Mouse (Mus musculus) midbrain, embryonic 10.5 days (tissue): ENCODE results near the gene Lmtk3. TPM values are rescaled to one million over a fixed set of nuclear protein-coding genes. Genes with fewer than 3 reads are reported as not detected.
A peak's percentile ranks its signal among the peaks of the same experiment; 100 is the strongest.

Experiments
- DNase-seq: peaks from one replicate; pipeline ENCODE4 v3.0.0-alpha.2; 2017; ENCODE audit warnings: low spot score
- H3K27ac ChIP-seq: fragments of 300-500 bp; sonication (generic); replicated peaks from 2 replicates; pipeline ENCODE4 v1.5.1; 2016; ENCODE audit warnings: mild to moderate bottlenecking
- H3K27me3 ChIP-seq: fragments of 300-500 bp; sonication (generic); 2 replicates; pipeline ENCODE4 v1.6.1; 2016; ENCODE audit warnings: low read depth, mild to moderate bottlenecking; ENCODE audit not compliant: poor library complexity, severe bottlenecking
- H3K36me3 ChIP-seq: fragments of 300-500 bp; sonication (generic); 2 replicates; pipeline ENCODE4 v1.6.1; 2016; ENCODE audit warnings: mild to moderate bottlenecking, moderate library complexity
- H3K4me1 ChIP-seq: fragments of 300-500 bp; sonication (generic); 2 replicates; pipeline ENCODE4 v1.6.1; 2016
- H3K4me3 ChIP-seq: fragments of 300-500 bp; sonication (generic); 2 replicates; pipeline ENCODE4 v1.5.1; 2016; ENCODE audit warnings: mild to moderate bottlenecking, moderate library complexity
- H3K9me3 ChIP-seq: fragments of 300-500 bp; sonication (generic); replicated peaks from 2 replicates; pipeline ENCODE4 v1.6.1; 2016; ENCODE audit warnings: mild to moderate bottlenecking
- WGBS: fragments of 180-500 bp; shearing (Covaris S2); methylation state at CpG from one replicate; pipeline ENCODE4 v1.1.7; 2016; 5-methylcytosine and 5-hydroxymethylcytosine counted together
- polyA plus RNA-seq: library from polyadenylated mRNA; unstranded; fragments of >200 nt; fragmentation: Nextera tagmentation; extraction: Ambion mirVana; gene quantifications from 2 replicates; pipeline ENCODE4 v1.2.1, GENCODE M21; 2016

Lmtk3 gene
- polyA plus RNA-seq, 1 experiment from 2014 or later, result 2.3 TPM

- peak overlapping the region; percentile 32 for H3K4me3 ChIP-seq
Observed at GRCm38 (mm10) chr7:45819843-45820242, 36.3 kb downstream of the Lmtk3 start.

GRCm38 (mm10) chr7:45820913-45821312 is 37.4 kb downstream of the Lmtk3 start:
- Histone ChIP-seq H3K27me3 (peaks cover 37% of the 10 kb centered on the region), H3K4me3 (no peak overlapping the region), H3K36me3 (peaks cover 41% of the 10 kb centered on the region), H3K27ac (no peak overlapping the region), H3K4me1 (peaks cover 12% of the 10 kb centered on the region), H3K9me3 (no peaks in the 10 kb centered on the region)
- DNase-seq, result no peak

More at GRCm38 (mm10) chr7:45819843-45820242, 36.3 kb downstream of the Lmtk3 start:
- Histone ChIP-seq H3K27me3 (peaks cover 37% of the 10 kb centered on the region), H3K4me1 (peaks cover 23% of the 10 kb centered on the region), H3K27ac (no peak overlapping the region), H3K9me3 (no peaks in the 10 kb centered on the region), H3K36me3 (peaks cover 30% of the 10 kb centered on the region)
- 7% methylated on average over 25 of the region's 25 CpGs for WGBS
- no peak for DNase-seq

DNA sequence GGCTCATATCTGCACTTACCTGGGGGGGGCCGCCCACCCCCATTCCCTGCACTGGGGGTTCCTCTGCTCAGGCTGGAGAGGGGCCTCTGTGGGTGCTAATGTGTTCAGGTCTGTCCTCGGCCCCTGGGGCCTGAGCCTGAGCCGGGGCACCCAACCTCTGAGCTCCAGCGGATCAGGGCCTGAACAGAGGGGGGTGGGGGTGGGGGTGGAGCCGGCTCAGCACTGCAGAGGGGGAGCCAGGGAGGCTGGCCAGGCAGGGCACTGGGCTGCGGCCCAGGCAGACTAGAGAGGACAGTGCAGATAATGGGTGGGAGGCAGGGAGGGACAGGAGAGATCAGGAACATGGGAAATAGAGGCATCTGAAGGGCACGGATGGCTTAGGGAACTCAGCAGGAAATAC is 41.1 kb downstream of the Lmtk3 start, which contains the start of gene Kcnj14:
Gene Kcnj14, minus strand, starts transcription at position 185 of the 400 bp plus-strand sequence.
- DNase-seq, result no peak
- peaks cover 22% of the 10 kb centered on the region for H3K27me3 ChIP-seq
- H3K36me3 ChIP-seq, result peaks cover 78% of the 10 kb centered on the region
- H3K27ac ChIP-seq, result no peak within 1 kb of the TSS
- H3K4me1 ChIP-seq, result peaks cover 12% of the 10 kb centered on the region
- H3K9me3 ChIP-seq, result no peaks in the 10 kb centered on the region
- no peak within 1 kb of the TSS for H3K4me3 ChIP-seq
- WGBS, result 69% methylated on average over 7 of the region's 7 CpGs

- Histone ChIP-seq H3K4me3 (no peak overlapping the region), H3K27me3 (peaks cover 9% of the 10 kb centered on the region), H3K27ac (no peak overlapping the region), H3K36me3 (peaks cover 80% of the 10 kb centered on the region), H3K4me1 (peaks cover 23% of the 10 kb centered on the region), H3K9me3 (no peaks in the 10 kb centered on the region)
- DNase-seq, result no peak
- WGBS, result 94% methylated on average over 7 of the region's 7 CpGs
Observed at GRCm38 (mm10) chr7:45826631-45827030, 43.1 kb downstream of the Lmtk3 start.

GRCm38 (mm10) chr7:45830427-45831127 is 47.0 kb downstream of the Lmtk3 start, which contains the start of gene Grwd1:
Gene Grwd1, minus strand, starts transcription at chr7:45830944.
- Histone ChIP-seq H3K9me3 (no peaks in the 10 kb centered on the region), H3K4me3 (peak within 1 kb of the TSS; percentile 89), H3K27me3 (peaks cover 47% of the 10 kb centered on the region), H3K36me3 (peaks cover 43% of the 10 kb centered on the region), H3K27ac (peak within 1 kb of the TSS; percentile 83), H3K4me1 (peaks cover 44% of the 10 kb centered on the region)
- WGBS, result under 1% methylated on average over 35 of the region's 35 CpGs
- DNase-seq, result peak; percentile 89

DNA sequence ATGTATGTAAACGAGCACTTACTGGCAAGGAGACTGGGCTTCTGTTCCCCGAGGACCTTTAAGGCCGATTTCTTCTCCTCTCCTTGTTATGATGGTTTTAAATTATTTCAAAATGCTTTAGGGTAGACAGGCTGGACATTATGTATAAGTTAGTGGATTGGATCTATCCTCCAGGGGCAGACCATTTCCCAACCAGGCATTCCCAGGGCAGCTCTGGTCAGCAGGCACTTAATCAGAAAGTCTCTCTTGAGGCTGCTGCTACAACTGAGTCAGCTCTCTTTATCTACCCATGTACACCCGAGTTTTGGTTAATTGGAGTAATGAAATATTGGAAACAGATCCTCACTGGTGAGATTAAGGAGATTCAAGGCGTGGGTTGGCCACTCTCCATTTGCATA is 47.6 kb downstream of the Lmtk3 start:
- Histone ChIP-seq H3K27ac (peak overlapping the region; percentile 83), H3K36me3 (peaks cover 37% of the 10 kb centered on the region), H3K4me3 (peak overlapping the region; percentile 89), H3K9me3 (no peaks in the 10 kb centered on the region), H3K27me3 (peaks cover 52% of the 10 kb centered on the region), H3K4me1 (peaks cover 44% of the 10 kb centered on the region)
- no peak for DNase-seq
- WGBS, result 24% methylated on average over 5 of the region's 5 CpGs

DNA sequence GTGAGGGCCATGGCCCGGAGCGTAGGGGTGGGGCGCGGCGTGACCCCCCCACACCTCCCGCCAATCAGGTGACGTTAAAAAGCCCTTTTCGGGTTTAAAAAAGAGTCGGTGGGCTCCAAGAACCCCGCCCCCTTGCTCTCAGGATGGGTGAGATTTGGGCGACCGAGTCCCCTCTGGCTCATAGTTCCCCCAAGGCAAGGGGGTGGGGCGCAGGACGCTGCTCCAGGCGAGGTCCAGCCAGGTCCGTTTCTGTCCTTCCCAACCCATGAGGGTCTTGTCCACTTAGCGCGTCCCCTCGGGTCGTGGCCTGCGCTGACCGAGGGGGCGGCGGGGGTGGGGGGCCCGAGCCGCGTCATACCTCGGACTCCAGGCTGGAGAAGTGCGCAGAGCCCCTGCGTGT is 48.9 kb downstream of the Lmtk3 start:
- Histone ChIP-seq H3K27ac (no peak overlapping the region; the same call in 1 of the 2 replicates), H3K36me3 (peaks cover 24% of the 10 kb centered on the region), H3K4me3 (peak overlapping the region; percentile 47), H3K9me3 (no peaks in the 10 kb centered on the region), H3K4me1 (peaks cover 44% of the 10 kb centered on the region), H3K27me3 (peaks cover 66% of the 10 kb centered on the region)
- WGBS, result 9% methylated on average over 30 of the region's 30 CpGs
- no peak for DNase-seq

DNA sequence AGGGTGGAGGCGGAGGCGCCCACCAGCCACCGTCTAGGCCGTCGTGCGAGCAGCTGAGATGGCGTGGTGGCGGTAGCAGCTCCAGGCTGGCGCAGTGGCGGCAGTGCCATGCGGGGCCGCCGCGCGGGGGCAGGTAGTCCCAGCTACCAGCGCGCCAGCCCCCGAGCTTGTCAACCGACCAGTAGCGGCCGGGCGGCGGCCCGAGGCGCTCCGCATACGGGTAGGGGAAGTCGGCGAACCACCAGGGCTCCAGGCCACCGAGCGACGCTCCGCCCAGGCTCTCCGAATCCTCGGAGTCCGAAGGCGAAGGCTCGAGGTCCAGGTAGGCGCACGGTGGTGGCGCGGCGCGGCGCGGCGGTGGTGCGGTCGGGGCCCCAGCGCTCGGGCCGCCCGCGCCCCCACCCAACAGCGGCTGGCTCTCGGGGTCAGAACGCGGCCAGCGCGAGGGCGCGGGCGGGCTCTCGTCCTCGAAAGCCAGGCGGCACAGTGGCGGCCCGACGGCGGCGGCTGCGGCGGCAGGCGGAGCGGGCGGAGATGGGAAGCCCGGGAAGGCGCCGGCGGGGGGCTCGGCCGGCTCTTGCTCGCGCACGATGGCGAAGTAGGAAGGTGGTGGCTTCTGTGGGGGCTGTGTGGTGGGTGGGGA is 49.7 kb downstream of the Lmtk3 start:
- 1% methylated on average over 86 of the region's 86 CpGs for WGBS
- H3K36me3 ChIP-seq, result peaks cover 16% of the 10 kb centered on the region
- peak overlapping the region; percentile 42; the same call in 1 of the 2 replicates for H3K27ac ChIP-seq
- peak overlapping the region; percentile 47 for H3K4me3 ChIP-seq
- peaks cover 71% of the 10 kb centered on the region for H3K27me3 ChIP-seq
- H3K4me1 ChIP-seq, result peaks cover 44% of the 10 kb centered on the region
- DNase-seq, result peak; percentile 36
- H3K9me3 ChIP-seq, result no peaks in the 10 kb centered on the region

DNA sequence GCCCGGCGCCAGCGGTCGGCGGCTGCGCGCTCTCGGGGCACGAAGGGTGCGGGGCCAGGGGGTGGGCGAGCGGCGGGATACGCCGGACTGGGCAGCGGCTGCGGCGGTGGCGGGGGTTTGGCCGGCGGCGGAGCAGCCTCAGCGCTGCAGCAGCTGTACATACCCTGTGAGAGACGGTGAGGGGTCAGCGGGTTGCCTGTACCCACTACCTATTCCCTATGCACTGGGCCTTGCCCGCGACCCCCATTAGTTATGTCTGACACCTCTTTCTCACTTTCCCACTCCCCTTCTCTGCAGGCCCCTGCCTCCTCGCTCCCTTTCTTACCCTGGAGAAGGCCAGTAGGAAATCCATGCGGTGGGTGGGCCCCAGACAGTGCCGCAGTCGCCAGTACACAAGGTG is 50.4 kb downstream of the Lmtk3 start:
- Histone ChIP-seq H3K4me3 (peak overlapping the region; percentile 47), H3K4me1 (peaks cover 43% of the 10 kb centered on the region), H3K27ac (0 out of 2 replicates have a peak overlapping the region, but pooled peaks have one; percentile 42), H3K9me3 (no peaks in the 10 kb centered on the region), H3K27me3 (peaks cover 71% of the 10 kb centered on the region), H3K36me3 (peaks cover 9% of the 10 kb centered on the region)
- DNase-seq, result no peak
- WGBS, result 3% methylated on average over 28 of the region's 31 CpGs

- WGBS, result 86% methylated on average over 10 of the region's 10 CpGs
- no peak for DNase-seq
- no peaks in the 10 kb centered on the region for H3K9me3 ChIP-seq
- H3K4me3 ChIP-seq, result no peak overlapping the region
- H3K4me1 ChIP-seq, result peaks cover 4% of the 10 kb centered on the region
- H3K36me3 ChIP-seq, result no peaks in the 10 kb centered on the region
- H3K27me3 ChIP-seq, result peaks cover 12% of the 10 kb centered on the region; the same call in 1 of the 2 replicates
- no peak overlapping the region for H3K27ac ChIP-seq
Observed at GRCm38 (mm10) chr7:45842950-45843744, 59.6 kb downstream of the Lmtk3 start.

- WGBS, result 5% methylated on average over 6 of the region's 6 CpGs
- peak overlapping the region; percentile 29 for H3K4me3 ChIP-seq
- DNase-seq, result no peak
- no peaks in the 10 kb centered on the region for H3K36me3 ChIP-seq
- H3K4me1 ChIP-seq, result peaks cover 17% of the 10 kb centered on the region
- H3K9me3 ChIP-seq, result no peaks in the 10 kb centered on the region
- peaks cover 17% of the 10 kb centered on the region for H3K27me3 ChIP-seq
- H3K27ac ChIP-seq, result peak overlapping the region; percentile 78
Observed at GRCm38 (mm10) chr7:45848447-45849027, 65.0 kb downstream of the Lmtk3 start.

DNA sequence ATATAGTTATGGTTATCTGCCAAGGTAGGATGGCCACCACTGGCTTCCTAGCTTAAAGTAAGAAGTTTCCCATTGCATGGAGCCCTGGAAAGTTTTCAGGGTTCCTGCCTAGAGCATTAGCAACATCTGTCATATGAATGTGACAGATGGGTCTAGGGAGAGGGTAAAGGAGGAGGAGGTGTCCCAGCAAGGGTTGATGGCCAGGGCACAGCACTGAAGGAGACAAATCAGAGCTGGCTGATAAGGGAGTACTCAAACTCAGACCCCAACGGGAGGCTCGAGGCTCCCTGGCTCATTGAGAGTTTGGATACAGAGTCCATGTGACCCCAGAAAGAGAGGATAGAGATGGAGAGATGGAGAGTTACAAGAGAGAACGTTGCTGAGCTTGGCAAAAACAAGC is 67.1 kb downstream of the Lmtk3 start:
- no peak for DNase-seq
- peaks cover 36% of the 10 kb centered on the region for H3K27me3 ChIP-seq
- no peaks in the 10 kb centered on the region for H3K36me3 ChIP-seq
- no peaks in the 10 kb centered on the region for H3K9me3 ChIP-seq
- WGBS, result 75% methylated on average over 3 of the region's 3 CpGs
- H3K4me1 ChIP-seq, result peaks cover 17% of the 10 kb centered on the region
- H3K27ac ChIP-seq, result no peak overlapping the region
- no peak overlapping the region for H3K4me3 ChIP-seq
